Mouse (Mus musculus): ENCODE measurements around the gene Nop16. TPM values are rescaled to one million over a fixed set of nuclear protein-coding genes. Genes with fewer than 3 reads are reported as not detected.

The Nop16 gene
- total RNA-seq, 2 experiments from 2014 or later: 21.8 to 21.9 TPM

- DNase-seq: peak; percentile 64
Observed at GRCm38 (mm10) chr13:54596107-54596690, 6.3 kb upstream of the Nop16 start.

GRCm38 (mm10) chr13:54593617-54594016 lies 3.7 kb upstream of the Nop16 start:
- no peak for DNase-seq

DNA sequence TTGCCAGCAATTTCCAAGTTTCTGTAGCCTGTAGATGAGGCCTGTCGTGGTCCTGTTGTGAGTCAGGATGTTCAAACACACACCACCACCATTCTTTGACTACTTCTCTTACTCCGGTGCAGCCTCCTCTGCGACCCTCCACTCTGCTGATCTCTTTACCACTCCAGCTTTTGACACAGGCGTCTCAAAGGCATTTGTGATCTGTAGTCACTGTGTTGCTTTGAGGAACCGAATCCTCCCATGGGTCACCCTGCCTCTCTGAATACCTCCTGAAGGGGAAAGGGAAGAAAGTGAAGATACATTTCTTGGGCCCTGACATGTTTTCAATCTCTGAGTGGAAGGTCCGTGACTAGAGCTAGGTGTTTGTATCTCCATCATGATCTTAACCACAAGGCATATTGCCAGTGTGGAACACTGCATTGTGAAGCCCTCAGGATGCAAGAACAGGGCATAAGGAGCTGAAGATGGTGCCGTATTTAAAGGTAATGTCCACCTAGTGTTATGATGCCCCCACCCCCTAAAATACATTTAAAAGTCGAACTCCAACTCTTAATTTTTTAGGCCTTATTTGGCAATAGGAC lies 2.0 kb upstream of the Nop16 start:
- DNase-seq: no peak

DNA sequence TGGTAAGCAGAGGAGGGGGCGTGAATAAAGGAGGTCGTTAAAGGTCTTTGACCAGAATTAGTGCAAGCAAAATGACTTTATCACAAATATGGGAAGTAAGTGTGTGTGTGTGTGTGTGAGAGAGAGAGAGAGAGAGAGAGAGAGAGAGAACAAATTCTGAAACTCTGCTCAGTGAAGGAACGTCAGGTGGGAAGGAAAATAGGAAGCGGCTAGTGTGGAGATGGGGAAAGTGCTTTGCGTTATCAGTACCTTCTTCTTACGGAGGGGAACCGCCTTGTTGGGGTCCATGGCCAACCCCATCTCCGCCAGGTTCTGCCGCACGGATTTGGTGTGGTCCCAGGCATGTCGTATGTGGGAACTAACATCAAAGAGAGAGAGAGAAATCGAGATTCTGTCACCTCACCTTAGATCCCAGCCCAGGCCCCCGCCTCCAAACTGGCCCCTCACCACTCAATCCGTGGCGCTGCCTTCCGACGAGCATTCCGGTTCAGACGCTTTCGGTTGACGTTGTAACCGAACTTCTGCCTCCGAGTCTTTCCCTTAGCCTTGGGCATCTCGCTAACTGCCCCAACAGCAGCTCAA lies 385 bp downstream of the Nop16 start:
- no peak for DNase-seq

DNA sequence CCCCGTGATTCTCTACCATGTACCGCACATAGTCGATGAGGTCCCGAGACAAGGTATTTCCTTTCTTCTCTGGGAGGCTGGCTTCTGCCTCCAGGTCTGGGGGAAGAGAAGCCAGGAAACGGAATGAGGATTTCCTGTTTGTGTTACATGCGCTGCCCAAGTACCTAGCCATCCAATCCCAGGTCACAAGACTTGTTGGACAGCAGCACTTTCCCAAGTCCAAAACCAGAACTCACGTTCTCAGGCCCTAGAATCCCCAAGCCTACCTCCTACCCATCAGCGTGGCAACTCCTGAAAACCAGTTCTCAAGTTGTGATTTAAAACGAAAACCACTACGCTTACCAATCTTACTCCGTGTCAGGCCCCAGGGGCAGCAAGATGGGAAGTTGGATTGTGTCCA lies 4.1 kb downstream of the Nop16 start:
- no peak for DNase-seq

DNA sequence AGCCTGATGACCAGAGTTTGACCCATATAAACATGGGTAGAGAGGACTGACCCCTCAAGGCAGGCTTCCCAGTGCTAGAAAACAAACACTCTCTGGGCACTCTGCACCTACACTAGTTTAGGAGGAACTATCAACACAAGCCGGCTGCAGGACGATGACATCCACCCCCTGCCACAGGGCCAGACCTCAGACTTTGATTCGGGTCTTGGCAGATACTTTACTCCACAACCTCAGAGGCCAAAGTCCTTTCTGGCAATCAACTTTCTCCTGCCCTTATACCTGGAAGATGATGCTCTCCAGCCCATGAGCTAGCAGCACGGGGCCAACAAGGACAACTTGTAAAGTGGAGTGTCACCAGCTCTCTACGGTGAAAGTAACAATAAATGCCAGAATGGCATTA lies 7.0 kb downstream of the Nop16 start:
- DNase-seq: no peak

DNA sequence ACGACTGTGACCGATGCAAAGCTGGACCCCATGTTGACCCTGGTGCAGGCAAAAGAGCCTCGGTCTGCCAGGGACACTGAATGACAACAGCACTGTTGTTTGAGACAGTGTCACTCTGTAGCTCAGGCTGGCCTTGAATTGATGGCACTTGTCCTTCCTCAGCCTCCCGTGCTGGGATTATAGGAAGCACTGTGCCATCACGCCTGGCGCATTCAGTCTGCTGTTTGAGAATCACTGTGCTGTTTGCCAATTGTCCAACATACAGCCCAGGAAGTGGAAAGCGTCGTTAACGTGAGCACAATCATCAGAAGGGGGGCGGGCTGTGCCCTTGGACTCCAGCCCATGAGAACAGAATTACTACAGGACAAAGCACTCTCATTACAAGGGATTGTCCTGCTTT lies 7.8 kb downstream of the Nop16 start:
- no peak for DNase-seq

DNA sequence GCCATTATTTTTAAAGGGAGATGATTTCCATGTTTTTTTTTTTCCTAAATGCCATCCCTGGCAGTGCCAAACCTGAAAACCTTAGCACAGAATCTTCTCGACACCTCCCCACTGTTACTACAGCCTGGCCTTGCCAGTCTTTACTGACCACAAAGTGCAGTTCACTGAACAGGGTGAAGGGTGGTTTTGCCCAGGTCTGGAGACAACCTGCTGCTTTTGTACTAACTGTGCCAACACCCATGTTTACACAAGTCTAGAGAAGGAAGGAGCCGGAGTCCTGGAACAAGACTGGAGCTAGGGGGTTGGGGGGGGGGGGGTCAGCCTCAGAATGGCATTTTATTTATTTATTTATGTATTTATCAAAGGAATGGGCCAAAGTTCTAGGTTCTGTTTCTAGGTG lies 8.5 kb downstream of the Nop16 start:
- no peak for DNase-seq

DNA sequence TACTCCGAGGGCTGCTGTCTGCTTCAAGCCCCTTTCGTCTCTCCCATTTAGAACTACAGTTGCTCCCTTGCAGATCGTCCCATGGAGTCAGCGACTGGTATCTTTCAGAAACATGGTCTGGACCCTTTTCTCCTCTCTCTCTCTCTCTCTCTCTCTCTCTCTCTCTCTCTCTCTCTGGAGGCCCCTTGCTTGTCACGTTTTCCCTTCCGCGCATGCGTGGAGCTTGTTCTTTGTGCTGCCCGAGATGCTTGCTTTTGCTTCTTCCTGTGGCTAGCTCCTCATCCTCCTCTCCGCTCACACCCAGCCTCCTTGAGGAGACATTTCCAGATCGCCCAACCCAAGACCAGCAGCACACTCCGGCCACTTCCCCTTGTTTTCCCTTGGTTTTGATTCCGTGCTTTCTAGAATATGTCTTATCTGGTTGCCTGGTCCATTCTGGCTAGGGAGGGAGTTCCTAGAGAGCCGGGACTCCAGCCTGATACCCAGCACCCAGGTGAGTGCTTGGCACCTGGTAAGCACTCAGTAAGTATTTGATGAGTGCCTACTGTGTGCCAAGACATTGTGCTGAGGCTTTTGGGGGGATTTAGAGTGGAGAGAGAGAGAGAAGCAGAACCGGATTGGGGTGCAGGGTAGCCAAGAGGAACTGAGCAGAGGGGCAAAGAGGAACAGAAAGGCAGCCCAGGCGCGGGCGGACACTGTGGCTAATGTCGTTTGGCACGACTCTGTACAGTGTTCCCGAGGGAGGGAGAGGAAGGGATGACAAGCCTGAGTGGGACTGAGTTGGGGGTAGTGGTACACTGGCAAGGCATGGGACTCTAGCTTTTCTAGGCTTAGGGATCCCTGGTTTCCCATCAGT lies 12.0 kb downstream of the Nop16 start:
- no peak for DNase-seq

DNA sequence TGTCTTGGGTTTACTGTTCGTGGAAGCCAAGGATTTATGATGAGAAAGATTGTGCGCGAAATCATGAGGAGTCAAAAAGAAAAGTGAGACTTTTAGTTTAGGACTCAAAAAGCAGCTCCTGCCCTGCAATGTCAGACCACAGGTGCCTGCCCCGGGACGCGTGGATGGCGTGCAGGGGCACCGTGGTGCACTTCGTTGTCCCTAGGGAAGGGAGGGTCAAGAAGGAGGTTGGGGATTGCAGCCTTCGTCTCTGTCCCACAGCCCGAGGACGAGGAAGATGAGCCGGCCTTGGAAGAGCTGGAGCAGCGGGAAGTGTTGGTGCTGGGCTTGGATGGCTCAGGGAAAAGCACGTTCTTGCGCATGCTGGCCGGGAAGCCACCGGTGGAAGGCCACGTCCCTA lies 14.4 kb downstream of the Nop16 start:
- DNase-seq: no peak

GRCm38 (mm10) chr13:54574854-54575481 lies 14.9 kb downstream of the Nop16 start, which contains the start of gene Arl10:
Gene Arl10, plus strand, starts transcription at chr13:54575015.
- peak; percentile 79 for DNase-seq

- DNase-seq: no peak
Observed at GRCm38 (mm10) chr13:54572621-54573020, 17.3 kb downstream of the Nop16 start.

DNA sequence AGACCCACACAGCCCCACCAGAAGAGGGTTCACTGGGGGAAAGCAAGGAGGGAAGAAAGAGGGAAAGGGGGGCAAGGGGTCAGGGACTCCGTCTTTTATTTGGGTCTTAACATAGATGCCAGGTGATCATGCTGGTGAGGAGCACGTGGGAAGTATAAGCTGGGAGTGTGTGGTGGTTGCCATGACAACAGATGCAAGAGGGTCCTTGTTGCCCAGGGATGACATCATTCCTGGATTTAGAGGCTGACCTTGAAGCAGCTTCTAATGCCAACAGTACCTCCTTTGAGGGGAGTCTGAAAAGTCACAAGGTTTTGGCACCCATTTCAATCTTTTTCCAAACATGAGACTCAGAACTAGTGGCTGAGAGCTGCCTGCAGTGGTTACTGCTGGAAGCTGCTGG lies 18.3 kb downstream of the Nop16 start:
- no peak for DNase-seq

- no peak for DNase-seq
Observed at GRCm38 (mm10) chr13:54570736-54571135, 19.2 kb downstream of the Nop16 start.

- no peak for DNase-seq
Observed at GRCm38 (mm10) chr13:54569282-54569681, 20.6 kb downstream of the Nop16 start.

GRCm38 (mm10) chr13:54568380-54568779 lies 21.5 kb downstream of the Nop16 start:
- DNase-seq: no peak

- DNase-seq: peak; percentile 61
Observed at GRCm38 (mm10) chr13:54565594-54566345, 24.1 kb downstream of the Nop16 start.

DNA sequence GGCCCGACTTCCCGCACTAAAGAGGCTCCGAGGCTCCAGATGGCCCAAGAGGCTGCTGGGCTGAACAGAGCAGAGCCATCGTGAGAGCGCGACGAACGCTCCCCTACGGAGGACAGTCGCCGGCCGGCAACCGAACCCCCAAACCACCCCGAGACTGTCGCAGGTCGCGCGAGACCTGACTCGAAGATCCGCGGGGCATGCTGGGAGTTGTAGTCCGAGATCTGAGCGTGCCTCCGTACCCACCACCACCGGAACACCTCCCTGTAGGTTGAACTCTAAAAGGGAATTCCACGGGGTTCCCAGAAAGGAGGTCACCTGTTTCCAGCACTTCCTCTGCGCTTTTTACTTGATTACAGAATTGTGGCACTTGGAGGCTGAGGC lies 24.7 kb downstream of the Nop16 start, which contains the start of gene 4833439L19Rik:
Gene 4833439L19Rik, minus strand, starts transcription at position 235 of the 381 bp plus-strand sequence.
- DNase-seq: peak; percentile 94

DNA sequence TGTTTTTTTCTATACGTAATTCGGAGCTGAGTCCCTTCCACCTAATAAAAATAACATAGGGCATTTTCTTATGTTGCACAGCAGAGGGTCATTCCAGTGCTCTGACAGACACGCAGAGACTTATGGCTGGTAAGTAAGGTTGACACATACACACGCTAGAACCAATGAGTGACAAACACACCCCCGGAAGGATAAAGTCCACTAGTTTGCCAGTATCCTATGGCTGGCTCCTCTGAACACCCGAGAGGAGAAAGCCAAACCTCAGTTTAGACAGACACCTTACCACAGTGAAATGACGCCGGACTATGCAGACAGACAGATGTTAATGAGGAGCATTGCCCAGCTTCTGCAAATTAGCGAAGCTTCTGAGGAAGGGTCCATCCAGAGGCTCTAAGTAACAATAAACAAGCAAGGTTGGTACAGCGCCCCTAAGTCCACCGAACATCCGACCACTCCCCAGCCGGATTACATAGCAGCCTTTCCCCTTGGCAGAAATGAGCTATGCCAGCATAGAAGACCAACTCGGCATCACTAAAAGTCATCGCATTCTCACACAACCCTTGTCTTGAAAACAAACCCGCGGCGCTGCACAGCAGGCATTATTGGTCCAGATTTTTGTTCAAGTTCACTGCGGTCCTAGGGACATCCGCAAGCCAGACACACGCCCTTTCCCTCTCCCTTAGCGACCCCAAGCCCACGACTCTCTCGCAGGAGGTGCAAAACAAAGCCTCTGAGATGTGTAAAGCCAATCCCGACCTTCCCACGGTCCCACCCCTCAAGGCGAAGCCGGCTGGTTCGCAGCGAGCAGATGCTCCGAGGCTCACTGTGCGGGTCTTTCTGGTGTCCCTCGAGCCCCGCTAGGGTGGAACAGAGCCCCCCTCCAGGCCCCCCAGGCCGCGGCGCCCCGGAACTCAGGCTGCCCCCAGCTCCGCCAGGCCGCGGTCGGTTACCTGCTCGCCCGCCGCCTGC lies 25.4 kb downstream of the Nop16 start:
- DNase-seq: no peak

DNA sequence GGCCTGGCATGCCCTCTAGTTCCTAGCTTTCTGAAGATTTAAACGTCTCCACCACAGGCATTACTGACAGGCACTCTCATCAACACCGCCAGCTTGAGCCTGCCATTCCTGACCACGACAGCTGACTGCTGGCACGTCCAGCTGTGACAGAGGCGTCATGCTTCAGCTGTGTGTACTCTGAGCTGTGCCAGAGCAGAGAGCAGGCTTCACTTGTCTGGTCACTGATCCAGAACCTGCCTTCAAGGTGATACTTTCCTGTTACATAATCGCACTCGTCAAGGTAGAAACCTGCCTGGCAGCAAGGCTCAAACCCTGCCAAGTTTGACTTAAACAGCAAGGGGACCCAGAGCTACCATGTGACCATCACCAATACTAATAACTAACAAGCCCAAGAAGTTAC lies 27.3 kb downstream of the Nop16 start:
- DNase-seq: no peak

DNA sequence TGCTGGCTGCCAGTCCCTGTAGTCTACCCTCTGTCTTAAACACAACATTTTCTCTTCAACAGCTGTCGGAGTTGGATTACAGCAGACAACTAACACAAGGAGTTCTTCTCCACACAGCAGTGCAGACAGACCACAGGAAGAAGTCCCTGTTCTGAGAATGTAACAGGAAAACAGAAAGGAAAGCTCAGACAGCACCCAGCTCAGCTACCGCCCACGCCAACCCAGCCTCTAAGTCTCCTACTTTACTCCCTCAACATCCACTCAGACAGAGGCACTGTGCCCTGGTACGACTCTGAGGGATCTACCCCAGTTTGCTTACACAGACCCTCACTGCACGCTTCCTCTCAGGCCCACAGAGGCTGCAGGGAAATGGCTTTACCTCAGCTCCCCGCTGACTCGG lies 29.3 kb downstream of the Nop16 start:
- no peak for DNase-seq

Measured in heart, postnatal 4 days (tissue).